Mouse (Mus musculus): ENCODE data around the gene Gm42715. TPM values are rescaled to one million over a fixed set of nuclear protein-coding genes. Genes with fewer than 3 reads are reported as not detected.
"Not testable (repeated sequence)": the region's sequence is repeated elsewhere in the genome, so short reads cannot be mapped to it uniquely, and the experiment has no call there.

Gm42715 gene
- 10 to 100 TPM in 1 of 2 experiments, 1 to 10 TPM in 1; 7.6 to 15.0 TPM for total RNA-seq (2021)

- intact Hi-C loops (cut with DNase I) = no loop called here
- DNase-seq (ENCODE audit: low spot score in 2 of 2) = no peak
Observed at GRCm38 (mm10) chr7:127519284-127519683, at the start of gene Gm42715. TSS of gene Gm42715 (plus strand) at chr7:127519584.

GRCm38 (mm10) chr7:127470011-127470715 lies 49.2 kb upstream of the Gm42715 start:
- intact Hi-C loops (cut with DNase I) = loop anchor here (5.0 kb wide), 1 partner anchor 108 kb away; no protein-coding TSS in a partner anchor
- peak in 1 of 2 experiments; percentile 28 for DNase-seq (ENCODE audit: low spot score in 2 of 2)

- intact Hi-C loops (cut with DNase I) = loop anchor here (5.0 kb wide), 1 partner anchor 109 kb away; no protein-coding TSS in a partner anchor
- DNase-seq (ENCODE audit: low spot score in 2 of 2) = peak; percentile 94
Observed at GRCm38 (mm10) chr7:127470743-127471645, 48.4 kb upstream of the Gm42715 start.

- DNase-seq (ENCODE audit: low spot score in 2 of 2) = no peak
- intact Hi-C loops (cut with DNase I) = loop anchor here (5.0 kb wide), 1 partner anchor 109 kb away; no protein-coding TSS in a partner anchor
Observed at GRCm38 (mm10) chr7:127471646-127472010, 47.8 kb upstream of the Gm42715 start.

- no peak for DNase-seq (ENCODE audit: low spot score in 2 of 2)
- intact Hi-C loops (cut with DNase I) = loop anchor here (5.0 kb wide), 1 partner anchor 110 kb away; no protein-coding TSS in a partner anchor
Observed at GRCm38 (mm10) chr7:127472060-127472459, 47.3 kb upstream of the Gm42715 start.

GRCm38 (mm10) chr7:127473705-127474104 lies 45.7 kb upstream of the Gm42715 start:
- no peak for DNase-seq (ENCODE audit: low spot score in 2 of 2)
- intact Hi-C loops (cut with DNase I) = loop anchor here (5.0 kb wide), 1 partner anchor 111 kb away; no protein-coding TSS in a partner anchor

- intact Hi-C loops (cut with DNase I) = loop anchor here (5.0 kb wide), 2 partner anchors 38 to 112 kb away; partner anchors contain the start of gene Srcap
- no peak for DNase-seq (ENCODE audit: low spot score in 2 of 2)
Observed at GRCm38 (mm10) chr7:127474378-127475070, 44.9 kb upstream of the Gm42715 start.

- intact Hi-C loops (cut with DNase I) = loop anchor here (5.0 kb wide), 1 partner anchor 37 kb away; the partner anchor contains the start of gene Srcap
- no peak for DNase-seq (ENCODE audit: low spot score in 2 of 2)
Observed at GRCm38 (mm10) chr7:127475186-127475740, 44.1 kb upstream of the Gm42715 start.

- intact Hi-C loops (cut with DNase I) = loop anchor here (5.0 kb wide), 1 partner anchor 36 kb away; the partner anchor contains the start of gene Srcap
- no peak for DNase-seq (ENCODE audit: low spot score in 2 of 2)
Observed at GRCm38 (mm10) chr7:127476336-127476735, 43.0 kb upstream of the Gm42715 start.

GRCm38 (mm10) chr7:127476855-127477254 lies 42.5 kb upstream of the Gm42715 start:
- no peak for DNase-seq (ENCODE audit: low spot score in 2 of 2)
- intact Hi-C loops (cut with DNase I) = loop anchor here (5.0 kb wide), 1 partner anchor 35 kb away; the partner anchor contains the start of gene Srcap

GRCm38 (mm10) chr7:127477687-127478634 lies 41.4 kb upstream of the Gm42715 start:
- DNase-seq (ENCODE audit: low spot score in 2 of 2) = peak; percentile 97 to 99
- intact Hi-C loops (cut with DNase I) = loop anchor here (5.0 kb wide), 1 partner anchor 34 kb away; the partner anchor contains the start of gene Srcap

GRCm38 (mm10) chr7:127478635-127479317 lies 40.6 kb upstream of the Gm42715 start, which contains the start of gene Fbrs:
TSS of gene Fbrs (plus strand) at chr7:127479199.
- peak; percentile 92 to 94 for DNase-seq (ENCODE audit: low spot score in 2 of 2)
- intact Hi-C loops (cut with DNase I) = loop anchor here (5.0 kb wide), 1 partner anchor 34 kb away; the partner anchor contains the start of gene Srcap

GRCm38 (mm10) chr7:127479318-127480225 lies 39.8 kb upstream of the Gm42715 start:
- intact Hi-C loops (cut with DNase I) = loop anchor here (5.0 kb wide), 1 partner anchor 33 kb away; the partner anchor contains the start of gene Srcap
- DNase-seq (ENCODE audit: low spot score in 2 of 2) = no peak

GRCm38 (mm10) chr7:127480321-127480720 lies 39.1 kb upstream of the Gm42715 start:
- DNase-seq (ENCODE audit: low spot score in 2 of 2) = no peak
- intact Hi-C loops (cut with DNase I) = no loop called here

GRCm38 (mm10) chr7:127485416-127485815 lies 34.0 kb upstream of the Gm42715 start:
- intact Hi-C loops (cut with DNase I) = no loop called here
- DNase-seq (ENCODE audit: low spot score in 2 of 2) = no peak

GRCm38 (mm10) chr7:127488364-127488763 lies 31.0 kb upstream of the Gm42715 start:
- DNase-seq (ENCODE audit: low spot score in 2 of 2); intact Hi-C loops (cut with DNase I): not testable (repeated sequence)
